Mouse (Mus musculus) cerebellum, adult (tissue): ENCODE measurements around the gene Ldoc1.

Experiments
- ATAC-seq: cut with Nextera tagmentation; 2 replicates; pipeline ENCODE4 v1.9.2; 2017; ENCODE audit warnings: mild to moderate bottlenecking, moderate library complexity, mixed read lengths; ENCODE audit not compliant: insufficient number of reproducible peaks, low FRiP score, low TSS enrichment

Ldoc1 gene

DNA sequence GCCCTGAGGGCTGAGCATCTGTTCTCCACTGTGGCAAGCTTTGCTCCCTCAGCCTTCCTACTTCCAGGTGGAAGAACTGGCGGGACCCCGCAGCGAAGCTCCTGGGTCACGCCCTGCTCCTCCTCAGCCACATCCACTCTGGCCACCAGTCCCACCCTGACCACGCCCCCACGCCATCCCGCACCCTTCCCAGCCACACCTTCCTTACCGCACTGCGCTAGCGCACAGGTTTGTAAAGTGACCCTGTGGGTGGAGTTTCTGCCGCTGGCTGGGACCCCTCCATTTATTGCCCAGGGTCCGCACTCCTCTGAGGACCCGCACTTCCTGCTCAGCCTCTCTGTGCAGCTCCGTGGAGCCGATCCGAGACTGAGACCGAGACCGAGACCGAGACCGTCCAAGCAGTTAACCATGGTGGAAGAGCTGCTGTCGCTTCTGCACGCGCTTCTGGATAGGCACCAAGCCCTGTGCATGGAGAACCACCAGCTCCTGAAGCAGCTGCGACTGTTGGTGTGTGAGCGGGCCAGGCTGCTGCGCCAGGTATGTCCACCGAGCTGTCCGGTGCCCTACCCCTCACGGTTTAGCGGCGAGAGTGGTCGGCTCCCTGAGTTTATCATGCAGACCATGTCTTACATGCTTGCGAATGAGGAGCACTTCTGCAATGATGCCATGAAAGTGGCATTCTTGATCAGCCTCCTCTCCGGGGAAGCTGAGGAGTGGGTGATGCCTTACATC, at the start of gene Ldoc1:
TSS of gene Ldoc1 (plus strand) at position 196 of the 732 bp plus-strand sequence.
- ATAC-seq = peak; percentile 90

DNA sequence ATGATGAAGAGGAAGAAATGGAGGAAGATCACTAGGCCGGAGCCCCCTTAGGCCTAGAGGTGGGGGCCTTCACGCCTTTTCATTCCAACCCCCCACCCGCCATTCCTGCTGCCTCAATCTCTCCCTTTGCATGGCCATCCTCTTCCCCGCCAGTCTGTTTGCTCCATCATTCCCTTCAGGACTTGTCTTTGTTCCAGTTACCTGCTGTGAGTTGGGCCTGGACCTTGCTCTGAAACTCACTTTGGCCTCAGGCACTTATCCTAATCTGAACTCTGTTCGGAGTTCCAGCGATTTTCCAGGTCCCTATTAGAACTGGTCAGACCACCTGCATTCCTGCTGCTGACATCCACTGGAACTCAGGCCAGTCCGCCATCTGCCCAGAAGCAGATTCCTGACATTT, 834 bp downstream of the Ldoc1 start:
- 0 out of 2 replicates have a peak, but pooled peaks have one; percentile 53 for ATAC-seq

DNA sequence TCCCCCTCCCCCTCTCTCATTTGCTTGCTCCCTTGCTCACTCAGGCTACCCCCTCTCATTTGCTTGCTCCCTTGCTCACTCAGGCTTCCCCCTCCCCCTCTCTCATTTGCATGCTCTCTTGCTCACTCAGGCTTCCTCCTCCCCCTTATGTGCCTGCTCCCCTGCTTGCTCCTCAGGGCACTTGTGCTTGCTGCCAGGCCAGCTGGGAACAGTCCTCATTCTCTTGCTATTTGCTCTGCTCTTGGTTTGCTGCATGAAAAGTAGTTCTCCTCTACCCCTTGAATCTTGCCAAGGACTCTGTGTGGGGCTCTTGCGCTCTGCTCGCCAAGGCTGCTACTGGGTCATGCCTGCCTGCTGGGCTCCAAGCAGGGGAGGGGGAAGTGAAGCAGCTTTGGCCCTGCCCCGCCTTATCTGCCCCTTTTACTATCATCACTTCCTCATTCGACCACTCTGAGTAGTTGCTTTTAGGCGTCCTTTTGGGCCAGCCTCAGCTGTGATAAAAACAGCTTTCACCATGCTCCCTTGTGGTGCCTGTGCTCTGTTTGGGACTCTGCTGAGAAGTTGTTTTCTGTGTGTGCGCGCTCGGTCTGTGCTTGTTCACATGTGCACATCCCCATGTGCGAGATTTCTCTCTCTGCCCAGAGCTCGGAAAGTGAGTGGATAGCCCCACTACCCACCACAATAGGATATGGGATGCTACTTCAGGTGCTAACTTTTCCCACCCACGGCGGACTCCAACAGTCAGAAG, 13.2 kb downstream of the Ldoc1 start:
- ATAC-seq = peak; percentile 94

DNA sequence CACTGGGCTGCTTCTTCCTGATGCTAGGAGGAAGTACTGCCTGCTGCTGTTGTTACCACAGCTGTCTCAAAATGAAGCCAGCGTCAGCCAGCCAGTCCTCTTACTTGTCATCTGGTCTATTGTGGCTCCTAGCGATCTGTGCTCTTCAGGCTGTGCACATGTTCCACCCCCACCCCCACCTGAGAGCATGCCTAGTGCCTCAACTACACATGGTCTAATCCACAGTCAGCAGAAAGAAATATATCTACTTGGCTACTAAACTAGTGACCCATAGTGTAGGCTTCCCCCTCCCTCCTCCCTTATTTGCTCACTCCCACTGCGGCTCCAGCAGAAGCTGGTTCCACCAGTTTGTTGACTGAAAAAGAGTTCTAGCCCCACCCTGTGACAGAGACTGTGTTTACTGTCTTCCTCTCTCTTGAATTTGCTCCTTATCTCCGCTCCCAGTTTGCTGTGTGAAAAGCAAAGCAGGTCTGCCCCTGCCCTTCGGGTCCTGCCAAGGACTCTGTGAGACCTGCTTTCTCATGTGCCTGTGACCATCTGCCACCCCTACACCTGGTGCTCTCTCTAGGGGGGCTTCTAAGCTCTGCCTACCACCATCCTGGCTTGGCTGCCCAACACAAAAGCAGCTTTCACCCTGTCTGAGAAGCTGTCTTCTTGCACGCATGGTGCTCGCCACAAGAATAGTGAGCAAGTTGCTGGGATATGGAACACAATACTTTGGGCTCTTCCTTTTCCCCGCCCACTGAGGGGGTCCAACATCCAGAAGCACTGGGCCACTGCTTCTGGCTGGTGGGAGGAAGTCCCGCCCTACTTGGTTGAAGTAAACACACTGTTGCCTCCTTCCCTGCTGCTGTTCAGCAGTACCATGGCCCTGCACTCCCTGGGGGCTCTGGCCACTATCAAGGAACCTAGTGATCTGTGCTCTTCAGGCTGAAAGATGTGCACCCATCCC, 14.0 kb downstream of the Ldoc1 start:
- ATAC-seq = peak; percentile 73

- ATAC-seq = no peak
These were observed 18.4 kb downstream of the Ldoc1 start for GRCm38 (mm10) chrX:61727516-61728310.
